Mouse (Mus musculus): ENCODE results near the gene Hoxd8. TPM values are rescaled to one million over a fixed set of nuclear protein-coding genes. Genes with fewer than 3 reads are reported as not detected.

The Hoxd8 gene
- total RNA-seq, 1 experiment = 1.2 TPM

DNA sequence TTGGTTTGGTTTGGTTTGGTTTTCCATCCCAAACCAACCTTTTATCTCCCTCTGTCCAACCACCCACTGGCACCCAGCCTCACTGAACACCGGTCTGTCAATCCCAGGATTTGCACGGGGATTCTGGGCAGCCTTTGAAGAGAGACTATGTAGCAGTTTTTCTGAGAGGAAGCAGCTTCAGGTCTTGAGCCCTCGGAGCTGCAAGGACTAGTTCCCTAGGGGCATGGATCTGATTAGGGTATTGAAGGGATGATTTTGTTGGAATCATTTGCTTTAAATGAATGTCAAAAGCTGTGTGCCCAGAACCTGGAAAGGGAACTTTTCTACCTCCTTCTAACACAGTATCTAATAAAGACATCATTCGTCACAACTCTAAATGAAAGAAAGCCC is 47.8 kb upstream of the Hoxd8 start:
- in situ Hi-C loops (cut with MboI; ENCODE audit: low sequenced_read_pairs in 2 of 2, unreplicated experiment in 2 of 2) = loop anchor here (25.0 kb wide), 2 partner anchors 594 to 1094 kb away; no protein-coding TSS in a partner anchor
- no peak for TF ChIP-seq MAFK (IDR thresholded peaks at IDR 0.05; ENCODE audit: insufficient read depth, low read depth, low read length)
- TF ChIP-seq ZC3H11A (IDR thresholded peaks at IDR 0.05; ENCODE audit: borderline replicate concordance, low read depth, low read length) = no peak
- no peak for TF ChIP-seq ZNF384 (IDR thresholded peaks at IDR 0.05; ENCODE audit: low read depth, low read length)
- no peak for TF ChIP-seq HCFC1 (IDR thresholded peaks at IDR 0.05; ENCODE audit: borderline replicate concordance, insufficient read depth, low read length)
- no peak for TF ChIP-seq CHD2 (IDR thresholded peaks at IDR 0.05; ENCODE audit: low read depth, low read length)
- no peak for DNase-seq (ENCODE audit: low read depth, low spot score)
- no peak overlapping the region for H3K4me3 ChIP-seq (ENCODE audit: insufficient read depth in 1 of 2, low read depth in 1 of 2, low read length in 2 of 2, poor library complexity in 1 of 2, severe bottlenecking in 1 of 2)
- no peak overlapping the region for H3K27ac ChIP-seq (ENCODE audit: insufficient read depth, low read depth, low read length, poor library complexity, severe bottlenecking)
- H3K9me3 ChIP-seq (ENCODE audit: control insufficient read depth, insufficient read depth, low read depth, low read length) = no peaks in the 10 kb centered on the region
- peaks cover 0 to 2% of the 10 kb centered on the region in 2 experiments; a peak in 1 of 4 replicates for H3K4me1 ChIP-seq (ENCODE audit: control insufficient read depth in 2 of 2, insufficient read depth in 2 of 2, low read length in 2 of 2, poor library complexity in 1 of 2)
- no peak overlapping the region for H3K9ac ChIP-seq (ENCODE audit: insufficient read depth, low read depth, low read length, poor library complexity, severe bottlenecking)
- no peaks in the 10 kb centered on the region for H3K36me3 ChIP-seq (ENCODE audit: control insufficient read depth, insufficient read depth, low read length, poor library complexity, severe bottlenecking)

DNA sequence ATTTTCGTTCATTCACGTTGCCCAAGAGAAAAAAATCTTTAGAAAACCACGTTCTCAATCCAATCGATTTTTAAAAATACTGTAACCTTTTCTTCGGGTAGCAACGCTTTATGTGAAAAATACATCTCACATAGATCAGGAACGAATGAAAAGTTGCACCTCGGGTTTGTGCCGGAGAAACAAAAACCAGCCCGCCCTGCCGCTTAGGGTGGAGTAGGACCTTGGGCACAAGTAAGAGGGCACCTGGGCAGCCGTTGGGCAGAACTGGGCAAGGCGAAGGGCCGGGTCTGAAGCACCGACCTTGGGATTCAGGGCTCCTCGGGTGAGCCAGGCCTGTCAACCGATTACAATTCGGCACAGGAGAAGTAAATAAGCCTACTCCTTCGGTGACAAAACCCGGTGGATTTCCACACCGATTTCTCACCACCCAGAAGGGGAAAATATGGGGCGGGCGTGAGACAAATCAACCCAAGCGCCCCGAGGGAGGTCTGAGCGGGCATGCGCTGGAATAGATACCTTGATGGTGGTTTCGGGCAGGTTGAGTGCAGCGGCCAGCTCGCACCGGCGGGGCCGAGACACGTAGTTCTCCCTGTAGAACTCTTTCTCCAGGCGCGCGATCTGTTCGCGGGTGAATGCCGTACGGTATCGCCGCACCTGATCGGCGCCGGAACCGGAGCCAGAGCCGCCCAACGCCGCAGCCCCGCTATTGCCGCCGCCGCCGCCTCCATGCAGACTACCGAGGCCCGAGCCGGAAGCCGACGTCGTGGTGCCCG is 47.0 kb upstream of the Hoxd8 start:
- H3K9ac ChIP-seq (ENCODE audit: insufficient read depth, low read depth, low read length, poor library complexity, severe bottlenecking) = no peak overlapping the region
- no peaks in the 10 kb centered on the region for H3K36me3 ChIP-seq (ENCODE audit: control insufficient read depth, insufficient read depth, low read length, poor library complexity, severe bottlenecking)
- H3K4me1 ChIP-seq (ENCODE audit: control insufficient read depth in 2 of 2, insufficient read depth in 2 of 2, low read length in 2 of 2, poor library complexity in 1 of 2) = peaks cover 0 to 2% of the 10 kb centered on the region in 2 experiments; a peak in 1 of 4 replicates
- no peak for DNase-seq (ENCODE audit: low read depth, low spot score)
- H3K27ac ChIP-seq (ENCODE audit: insufficient read depth, low read depth, low read length, poor library complexity, severe bottlenecking) = no peak overlapping the region
- peak overlapping the region in 1 of 2 experiments; percentile 8; a peak in 2 of 4 replicates for H3K4me3 ChIP-seq (ENCODE audit: insufficient read depth in 1 of 2, low read depth in 1 of 2, low read length in 2 of 2, poor library complexity in 1 of 2, severe bottlenecking in 1 of 2)
- in situ Hi-C loops (cut with MboI; ENCODE audit: low sequenced_read_pairs in 2 of 2, unreplicated experiment in 2 of 2) = loop anchor here (25.0 kb wide), 2 partner anchors 595 to 1095 kb away; no protein-coding TSS in a partner anchor
- H3K9me3 ChIP-seq (ENCODE audit: control insufficient read depth, insufficient read depth, low read depth, low read length) = no peaks in the 10 kb centered on the region
- no peak for TF ChIP-seq MAFK (IDR thresholded peaks at IDR 0.05; ENCODE audit: insufficient read depth, low read depth, low read length)
- TF ChIP-seq CHD2 (IDR thresholded peaks at IDR 0.05; ENCODE audit: low read depth, low read length) = no peak
- no peak for TF ChIP-seq HCFC1 (IDR thresholded peaks at IDR 0.05; ENCODE audit: borderline replicate concordance, insufficient read depth, low read length)
- no peak for TF ChIP-seq ZC3H11A (IDR thresholded peaks at IDR 0.05; ENCODE audit: borderline replicate concordance, low read depth, low read length)
- TF ChIP-seq ZNF384 (IDR thresholded peaks at IDR 0.05; ENCODE audit: low read depth, low read length) = no peak

DNA sequence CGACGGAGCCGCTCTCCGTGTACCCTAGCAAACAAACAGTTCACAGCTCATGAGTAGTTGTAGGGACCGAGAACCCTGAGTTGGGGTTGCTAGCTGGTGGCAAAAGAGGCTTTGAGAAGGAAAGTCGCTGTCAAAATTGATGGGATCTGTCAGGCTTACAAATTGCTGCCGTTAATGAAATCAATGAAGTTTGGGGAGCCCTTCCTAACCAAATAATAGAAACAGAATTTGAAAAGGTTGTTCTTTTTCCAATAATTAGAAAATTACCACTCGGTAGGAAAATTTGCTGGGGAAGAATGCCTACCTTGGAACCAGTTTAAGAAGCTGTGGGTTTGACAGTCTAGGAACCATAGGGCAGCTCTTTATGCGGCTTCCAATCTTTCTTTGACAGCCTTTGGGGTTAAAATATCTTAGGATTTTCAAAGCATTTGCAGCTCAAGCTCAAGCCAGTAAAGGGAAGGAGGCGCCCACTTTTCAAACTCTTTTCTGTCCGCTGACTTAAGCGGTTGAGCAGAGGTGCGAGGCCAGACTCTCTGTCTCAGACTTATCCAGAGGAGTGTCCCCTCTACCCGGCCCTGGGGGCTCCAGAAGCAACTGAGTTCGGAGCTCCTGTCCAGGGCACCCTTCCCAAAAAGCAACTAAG is 46.3 kb upstream of the Hoxd8 start:
- in situ Hi-C loops (cut with MboI; ENCODE audit: low sequenced_read_pairs in 2 of 2, unreplicated experiment in 2 of 2) = loop anchor here (25.0 kb wide), 2 partner anchors 596 to 1096 kb away; no protein-coding TSS in a partner anchor
- Histone ChIP-seq H3K4me1 (ENCODE audit: control insufficient read depth in 2 of 2, insufficient read depth in 2 of 2, low read length in 2 of 2, poor library complexity in 1 of 2) (peaks cover 0 to 2% of the 10 kb centered on the region in 2 experiments; a peak in 1 of 4 replicates), H3K9ac (ENCODE audit: insufficient read depth, low read depth, low read length, poor library complexity, severe bottlenecking) (no peak overlapping the region), H3K9me3 (ENCODE audit: control insufficient read depth, insufficient read depth, low read depth, low read length) (no peaks in the 10 kb centered on the region), H3K36me3 (ENCODE audit: control insufficient read depth, insufficient read depth, low read length, poor library complexity, severe bottlenecking) (no peaks in the 10 kb centered on the region), H3K27ac (ENCODE audit: insufficient read depth, low read depth, low read length, poor library complexity, severe bottlenecking) (no peak overlapping the region), H3K4me3 (ENCODE audit: insufficient read depth in 1 of 2, low read depth in 1 of 2, low read length in 2 of 2, poor library complexity in 1 of 2, severe bottlenecking in 1 of 2) (peak overlapping the region in 1 of 2 experiments; percentile 8; a peak in 2 of 4 replicates)
- TF ChIP-seq HCFC1 (IDR thresholded peaks at IDR 0.05; ENCODE audit: borderline replicate concordance, insufficient read depth, low read length) (no peak), CHD2 (IDR thresholded peaks at IDR 0.05; ENCODE audit: low read depth, low read length) (no peak), ZNF384 (IDR thresholded peaks at IDR 0.05; ENCODE audit: low read depth, low read length) (no peak), ZC3H11A (IDR thresholded peaks at IDR 0.05; ENCODE audit: borderline replicate concordance, low read depth, low read length) (no peak)
- DNase-seq (ENCODE audit: low read depth, low spot score) = no peak

DNA sequence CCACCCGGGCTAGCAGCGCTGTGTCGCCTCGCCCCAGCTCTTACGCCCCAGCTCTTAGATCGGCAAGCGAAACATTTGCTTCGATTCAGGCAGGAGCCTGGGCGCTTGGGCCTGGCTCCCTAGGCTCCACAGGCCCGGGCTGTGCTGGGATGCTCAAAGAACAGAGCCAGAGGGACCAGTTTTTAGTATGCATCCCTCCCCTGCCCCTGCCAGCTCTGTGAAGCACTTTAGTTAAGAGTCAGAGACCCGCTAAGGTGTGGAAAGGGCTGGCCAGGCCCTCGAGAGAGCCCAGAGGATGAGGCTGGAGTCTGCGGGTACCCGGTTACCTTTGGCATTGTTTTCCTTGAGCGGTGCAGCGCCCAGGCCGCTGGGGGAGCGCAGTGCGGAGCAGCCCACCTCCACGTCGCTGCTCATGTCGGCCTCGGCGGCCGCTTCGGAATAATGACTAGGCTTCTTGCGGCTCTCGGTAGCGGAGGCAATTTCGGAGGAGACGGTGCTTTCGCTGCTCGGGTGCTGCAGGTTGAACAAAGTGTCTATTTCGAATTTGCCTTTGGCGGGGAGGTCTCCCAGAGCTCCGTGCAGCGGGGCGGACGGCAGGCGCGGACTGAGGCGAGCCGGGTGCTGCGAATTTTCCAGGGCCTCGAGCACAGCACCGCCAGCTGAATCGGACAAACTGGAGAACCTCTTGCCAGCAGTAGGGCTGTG is 45.6 kb upstream of the Hoxd8 start:
- in situ Hi-C loops (cut with MboI; ENCODE audit: low sequenced_read_pairs in 2 of 2, unreplicated experiment in 2 of 2) = loop anchor here (25.0 kb wide), 2 partner anchors 597 to 1097 kb away; no protein-coding TSS in a partner anchor
- no peak for DNase-seq (ENCODE audit: low read depth, low spot score)

More for the DNA sequence above, 45.6 kb upstream of the Hoxd8 start:
- no peak overlapping the region for H3K9ac ChIP-seq (ENCODE audit: insufficient read depth, low read depth, low read length, poor library complexity, severe bottlenecking)
- H3K9me3 ChIP-seq (ENCODE audit: control insufficient read depth, insufficient read depth, low read depth, low read length) = no peaks in the 10 kb centered on the region
- H3K27ac ChIP-seq (ENCODE audit: insufficient read depth, low read depth, low read length, poor library complexity, severe bottlenecking) = no peak overlapping the region
- H3K36me3 ChIP-seq (ENCODE audit: control insufficient read depth, insufficient read depth, low read length, poor library complexity, severe bottlenecking) = no peaks in the 10 kb centered on the region
- H3K4me1 ChIP-seq (ENCODE audit: control insufficient read depth in 2 of 2, insufficient read depth in 2 of 2, low read length in 2 of 2, poor library complexity in 1 of 2) = peaks cover 0 to 2% of the 10 kb centered on the region in 2 experiments; a peak in 1 of 4 replicates
- TF ChIP-seq ZNF384 (IDR thresholded peaks at IDR 0.05; ENCODE audit: low read depth, low read length) = no peak
- TF ChIP-seq CHD2 (IDR thresholded peaks at IDR 0.05; ENCODE audit: low read depth, low read length) = no peak
- no peak for TF ChIP-seq ZC3H11A (IDR thresholded peaks at IDR 0.05; ENCODE audit: borderline replicate concordance, low read depth, low read length)
- no peak for TF ChIP-seq HCFC1 (IDR thresholded peaks at IDR 0.05; ENCODE audit: borderline replicate concordance, insufficient read depth, low read length)
- no peak for TF ChIP-seq MAFK (IDR thresholded peaks at IDR 0.05; ENCODE audit: insufficient read depth, low read depth, low read length)
- H3K4me3 ChIP-seq (ENCODE audit: insufficient read depth in 1 of 2, low read depth in 1 of 2, low read length in 2 of 2, poor library complexity in 1 of 2, severe bottlenecking in 1 of 2) = no peak overlapping the region

Measured in ES-E14 (cell line).